Mouse (Mus musculus) MEL (cell line): ENCODE data around the gene Wfdc12.

ENCODE experiments used
- CTCF ChIP-seq, 3 experiments: IDR thresholded peaks in 2 of 3; conservative IDR thresholded peaks in 1 of 3; 2 replicates each; pipeline ENCODE4 v1.5.1; 2011 to 2012; ENCODE audit warnings: low read length in 3 of 3, low read depth in 2 of 3, mild to moderate bottlenecking in 2 of 3, improper control_type of control experiment in 1 of 3, inconsistent platforms in 1 of 3, mixed read lengths in 1 of 3, moderate library complexity in 1 of 3; ENCODE audit not compliant: control insufficient read depth in 1 of 3, insufficient read depth in 1 of 3, poor library complexity in 1 of 3, severe bottlenecking in 1 of 3
- E2F4 ChIP-seq: IDR thresholded peaks from 2 replicates; pipeline ENCODE4 v1.6.1; 2011; ENCODE audit warnings: low read depth, low read length, improper control_type of control experiment, borderline replicate concordance
- ELF1 ChIP-seq: IDR thresholded peaks from 2 replicates; pipeline ENCODE4 v1.6.1; 2014; ENCODE audit warnings: low read depth, mild to moderate bottlenecking, inconsistent platforms, low read length, improper control_type of control experiment, moderate library complexity
- GATA1 ChIP-seq: IDR thresholded peaks from 2 replicates; pipeline ENCODE4 v1.6.1; 2011; ENCODE audit warnings: low read depth, low read length, improper control_type of control experiment
- HCFC1 ChIP-seq: IDR thresholded peaks from 2 replicates; pipeline ENCODE4 v1.6.1; 2012; ENCODE audit warnings: low read depth, mild to moderate bottlenecking, inconsistent platforms, low read length, improper control_type of control experiment, moderate library complexity
- MXI1 ChIP-seq: IDR thresholded peaks from 2 replicates; pipeline ENCODE4 v1.6.1; 2011; ENCODE audit warnings: mild to moderate bottlenecking, low read depth, low read length, improper control_type of control experiment
- POLR2A ChIP-seq, 2 experiments: IDR thresholded peaks; 2 replicates each; pipeline ENCODE4 v1.6.1; 2011 to 2012; ENCODE audit warnings: low read length in 2 of 2, mild to moderate bottlenecking in 2 of 2, control low read depth in 1 of 2, improper control_type of control experiment in 1 of 2, low read depth in 1 of 2, moderate library complexity in 1 of 2; ENCODE audit not compliant: control insufficient read depth in 1 of 2, insufficient read depth in 1 of 2, poor library complexity in 1 of 2
- TCF12 ChIP-seq: IDR thresholded peaks from 2 replicates; pipeline ENCODE4 v1.6.1; 2014; ENCODE audit warnings: low read depth, mild to moderate bottlenecking, inconsistent platforms, low read length, improper control_type of control experiment, moderate library complexity
- USF1 ChIP-seq: IDR thresholded peaks from 2 replicates; pipeline ENCODE4 v1.6.1; 2014; ENCODE audit warnings: low read depth, mild to moderate bottlenecking, inconsistent platforms, low read length, improper control_type of control experiment, moderate library complexity
- ZNF384 ChIP-seq: IDR thresholded peaks from 2 replicates; pipeline ENCODE4 v1.6.1; 2012; ENCODE audit warnings: low read depth, mild to moderate bottlenecking, inconsistent platforms, low read length, improper control_type of control experiment

- TF ChIP-seq ZNF384 (no peak), CTCF (IDR thresholded peaks at IDR 0.05 in 2 of 3, conservative IDR thresholded peaks at IDR 0.05 in 1 of 3; ENCODE audit: control insufficient read depth in 1 of 3, insufficient read depth in 1 of 3, low read depth in 2 of 3, low read length in 3 of 3, poor library complexity in 1 of 3, severe bottlenecking in 1 of 3) (no peak), ELF1 (no peak), GATA1 (no peak), USF1 (no peak), TCF12 (no peak), POLR2A (IDR thresholded peaks at IDR 0.05; ENCODE audit: control insufficient read depth in 1 of 2, insufficient read depth in 1 of 2, low read depth in 1 of 2, low read length in 2 of 2, poor library complexity in 1 of 2) (no peak), MXI1 (no peak), HCFC1 (no peak), E2F4 (no peak)
These were observed 22.4 kb downstream of the Wfdc12 start for GRCm38 (mm10) chr2:164167752-164168570.
